Mouse (Mus musculus): ENCODE data around the gene Gm14137. TPM values are rescaled to one million over a fixed set of nuclear protein-coding genes. Genes with fewer than 3 reads are reported as not detected.

Gene Gm14137
- polyA plus RNA-seq, 1 experiment from 2014 or later = 0.32 TPM

DNA sequence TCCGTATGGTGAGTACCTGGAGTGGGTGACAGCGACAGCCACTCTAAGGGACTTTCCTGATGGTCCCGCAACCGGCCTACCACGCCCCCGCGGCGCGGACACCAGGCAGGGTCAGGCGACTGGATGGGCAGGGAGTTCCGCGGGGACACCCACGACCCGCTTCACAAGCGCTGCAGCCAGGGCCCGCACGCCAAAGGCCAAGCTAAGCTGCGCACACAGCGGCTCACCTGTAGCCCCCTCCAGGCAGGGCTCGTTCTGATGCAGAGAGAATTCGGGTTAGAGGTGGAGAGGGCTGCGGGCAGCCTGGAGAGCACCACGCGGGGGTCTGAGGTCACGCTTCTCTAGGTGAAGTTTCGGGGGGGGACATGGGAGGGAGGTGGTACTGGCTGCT is 6.4 kb upstream of the Gm14137 start:
- Histone ChIP-seq H3K36me3 (ENCODE audit: control insufficient read depth, insufficient read depth, low read length) (no peaks in the 10 kb centered on the region), H3K4me3 (ENCODE audit: low read depth, low read length) (peak overlapping the region; percentile 46), H3K4me2 (replicated peaks; ENCODE audit: low read depth, low read length) (peak overlapping the region; percentile 86), H3K27ac (ENCODE audit: low read depth, low read length) (no peak overlapping the region), H3K4me1 (replicated peaks; ENCODE audit: control insufficient read depth, insufficient read depth, low read length) (peaks cover 8% of the 10 kb centered on the region), H3K9ac (ENCODE audit: low read depth, low read length) (peak overlapping the region; percentile 53; the same call in 1 of the 2 replicates), H3K9me3 (ENCODE audit: control insufficient read depth, low read length) (no peaks in the 10 kb centered on the region), H3K27me3 (ENCODE audit: control insufficient read depth, insufficient read depth, low read length) (peaks cover 19% of the 10 kb centered on the region)
- WGBS = 2% methylated on average over 24 of the region's 26 CpGs
- ATAC-seq (ENCODE audit: low FRiP score) (peak; percentile 28), DNase-seq (ENCODE audit: low spot score) (no peak)

DNA sequence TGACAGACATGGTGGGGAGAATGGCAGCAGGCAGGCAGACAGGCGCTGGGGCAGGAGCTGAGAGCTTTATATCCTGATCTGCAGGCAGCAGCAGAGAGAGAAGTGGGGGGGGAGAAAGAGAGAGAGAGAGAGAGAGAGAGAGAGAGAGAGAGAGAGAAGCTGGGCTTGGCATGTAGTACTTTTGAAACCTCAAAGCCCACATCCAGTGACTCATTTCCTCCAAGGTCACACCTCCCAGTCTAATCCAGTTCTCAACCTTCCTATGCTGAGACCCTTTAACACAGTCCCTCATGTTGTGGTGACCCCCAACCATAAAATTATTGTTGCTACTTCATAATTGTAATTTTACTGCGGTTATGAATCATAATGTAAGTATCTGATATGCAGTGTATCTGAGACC is 4.0 kb upstream of the Gm14137 start:
- DNase-seq (ENCODE audit: low spot score) (no peak), ATAC-seq (ENCODE audit: low FRiP score) (no peak)
- WGBS = 81% methylated on average over 2 of the region's 2 CpGs
- Histone ChIP-seq H3K9ac (ENCODE audit: low read depth, low read length) (no peak overlapping the region), H3K27me3 (ENCODE audit: control insufficient read depth, insufficient read depth, low read length) (peaks cover 17% of the 10 kb centered on the region), H3K36me3 (ENCODE audit: control insufficient read depth, insufficient read depth, low read length) (no peaks in the 10 kb centered on the region), H3K4me3 (ENCODE audit: low read depth, low read length) (no peak overlapping the region), H3K27ac (ENCODE audit: low read depth, low read length) (no peak overlapping the region), H3K4me1 (replicated peaks; ENCODE audit: control insufficient read depth, insufficient read depth, low read length) (peaks cover 13% of the 10 kb centered on the region), H3K9me3 (ENCODE audit: control insufficient read depth, low read length) (no peaks in the 10 kb centered on the region), H3K4me2 (replicated peaks; ENCODE audit: low read depth, low read length) (no peak overlapping the region)

- Histone ChIP-seq H3K9ac (ENCODE audit: low read depth, low read length) (no peak overlapping the region), H3K4me1 (replicated peaks; ENCODE audit: control insufficient read depth, insufficient read depth, low read length) (peaks cover 13% of the 10 kb centered on the region), H3K36me3 (ENCODE audit: control insufficient read depth, insufficient read depth, low read length) (no peaks in the 10 kb centered on the region), H3K27me3 (ENCODE audit: control insufficient read depth, insufficient read depth, low read length) (peaks cover 16% of the 10 kb centered on the region), H3K27ac (ENCODE audit: low read depth, low read length) (no peak overlapping the region), H3K4me2 (replicated peaks; ENCODE audit: low read depth, low read length) (no peak overlapping the region), H3K4me3 (ENCODE audit: low read depth, low read length) (no peak overlapping the region), H3K9me3 (ENCODE audit: control insufficient read depth, low read length) (no peaks in the 10 kb centered on the region)
- no peak for ATAC-seq (ENCODE audit: low FRiP score)
- WGBS = 64% methylated on average over 8 of the region's 8 CpGs
- DNase-seq (ENCODE audit: low spot score) = peak; percentile 33
Measured at GRCm38 (mm10) chr2:119171574-119171973, 2.7 kb upstream of the Gm14137 start.

GRCm38 (mm10) chr2:119172446-119172845 is 1.9 kb upstream of the Gm14137 start:
- Histone ChIP-seq H3K9me3 (ENCODE audit: control insufficient read depth, low read length) (no peaks in the 10 kb centered on the region), H3K9ac (ENCODE audit: low read depth, low read length) (peak overlapping the region; percentile 23; the same call in 1 of the 2 replicates), H3K36me3 (ENCODE audit: control insufficient read depth, insufficient read depth, low read length) (no peaks in the 10 kb centered on the region), H3K4me1 (replicated peaks; ENCODE audit: control insufficient read depth, insufficient read depth, low read length) (peaks cover 10% of the 10 kb centered on the region), H3K27ac (ENCODE audit: low read depth, low read length) (no peak overlapping the region), H3K27me3 (ENCODE audit: control insufficient read depth, insufficient read depth, low read length) (peaks cover 8% of the 10 kb centered on the region), H3K4me2 (replicated peaks; ENCODE audit: low read depth, low read length) (no peak overlapping the region), H3K4me3 (ENCODE audit: low read depth, low read length) (no peak overlapping the region)
- WGBS = 91% methylated on average over 7 of the region's 7 CpGs
- no peak for DNase-seq (ENCODE audit: low spot score)
- ATAC-seq (ENCODE audit: low FRiP score) = no peak

DNA sequence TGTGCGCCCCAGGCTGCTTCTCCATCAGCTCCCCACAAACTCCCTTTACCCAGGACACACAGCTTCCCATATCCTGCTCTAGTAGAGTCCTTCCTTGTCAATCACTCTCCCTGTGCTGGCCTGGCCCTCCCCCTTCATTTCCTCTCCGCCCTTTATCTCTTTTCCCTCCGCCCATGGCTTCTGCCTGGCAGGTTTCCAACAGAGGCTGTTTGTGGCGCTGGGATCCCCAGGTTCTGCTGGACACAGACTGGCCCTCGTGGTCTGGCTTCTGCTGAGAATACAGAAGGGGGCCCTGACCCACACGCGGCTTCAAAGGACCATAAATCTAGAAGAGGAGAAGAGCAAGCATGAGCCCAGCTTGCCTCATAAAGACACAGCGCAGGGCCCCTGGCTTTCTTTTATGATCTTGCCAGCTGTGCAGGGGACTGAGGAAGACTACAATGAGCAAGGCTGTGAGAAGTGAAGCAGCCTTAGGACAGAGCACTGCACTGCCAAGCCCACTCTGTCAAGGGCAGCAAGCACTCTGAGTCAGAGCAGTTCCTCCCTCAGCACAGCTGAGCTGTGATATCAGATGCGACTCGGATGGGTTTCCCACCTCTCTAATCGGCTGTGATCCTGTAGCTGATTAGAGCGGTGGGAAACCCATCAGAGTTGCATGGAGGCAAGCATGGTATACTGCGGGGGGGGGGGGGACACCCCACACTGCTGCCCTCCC is 1.3 kb upstream of the Gm14137 start:
- Histone ChIP-seq H3K4me1 (replicated peaks; ENCODE audit: control insufficient read depth, insufficient read depth, low read length) (peaks cover 6% of the 10 kb centered on the region), H3K27me3 (ENCODE audit: control insufficient read depth, insufficient read depth, low read length) (peaks cover 3% of the 10 kb centered on the region), H3K9me3 (ENCODE audit: control insufficient read depth, low read length) (no peaks in the 10 kb centered on the region), H3K36me3 (ENCODE audit: control insufficient read depth, insufficient read depth, low read length) (no peaks in the 10 kb centered on the region), H3K4me3 (ENCODE audit: low read depth, low read length) (no peak overlapping the region), H3K4me2 (replicated peaks; ENCODE audit: low read depth, low read length) (no peak overlapping the region), H3K9ac (ENCODE audit: low read depth, low read length) (peak overlapping the region; percentile 23; the same call in 1 of the 2 replicates), H3K27ac (ENCODE audit: low read depth, low read length) (peak overlapping the region; percentile 39; the same call in 1 of the 2 replicates)
- whole genome bisulfite sequencing = 33% methylated on average over 13 of the region's 13 CpGs
- ATAC-seq (ENCODE audit: low FRiP score) (0 out of 2 replicates have a peak, but pooled peaks have one; percentile 38), DNase-seq (ENCODE audit: low spot score) (peak; percentile 34)

GRCm38 (mm10) chr2:119174866-119175265 is 557 bp downstream of the Gm14137 start:
- Histone ChIP-seq H3K9me3 (ENCODE audit: control insufficient read depth, low read length) (no peaks in the 10 kb centered on the region), H3K9ac (ENCODE audit: low read depth, low read length) (0 out of 2 replicates have a peak overlapping the region, but pooled peaks have one; percentile 11), H3K4me2 (replicated peaks; ENCODE audit: low read depth, low read length) (no peak overlapping the region), H3K27ac (ENCODE audit: low read depth, low read length) (no peak overlapping the region), H3K4me3 (ENCODE audit: low read depth, low read length) (no peak overlapping the region), H3K36me3 (ENCODE audit: control insufficient read depth, insufficient read depth, low read length) (peaks cover 3% of the 10 kb centered on the region; the same call in 1 of the 2 replicates), H3K27me3 (ENCODE audit: control insufficient read depth, insufficient read depth, low read length) (no peaks in the 10 kb centered on the region), H3K4me1 (replicated peaks; ENCODE audit: control insufficient read depth, insufficient read depth, low read length) (peaks cover 5% of the 10 kb centered on the region; the same call in 1 of the 2 replicates)
- WGBS = 57% methylated on average over 14 of the region's 14 CpGs
- ATAC-seq (ENCODE audit: low FRiP score) = no peak
- DNase-seq (ENCODE audit: low spot score) = no peak

DNA sequence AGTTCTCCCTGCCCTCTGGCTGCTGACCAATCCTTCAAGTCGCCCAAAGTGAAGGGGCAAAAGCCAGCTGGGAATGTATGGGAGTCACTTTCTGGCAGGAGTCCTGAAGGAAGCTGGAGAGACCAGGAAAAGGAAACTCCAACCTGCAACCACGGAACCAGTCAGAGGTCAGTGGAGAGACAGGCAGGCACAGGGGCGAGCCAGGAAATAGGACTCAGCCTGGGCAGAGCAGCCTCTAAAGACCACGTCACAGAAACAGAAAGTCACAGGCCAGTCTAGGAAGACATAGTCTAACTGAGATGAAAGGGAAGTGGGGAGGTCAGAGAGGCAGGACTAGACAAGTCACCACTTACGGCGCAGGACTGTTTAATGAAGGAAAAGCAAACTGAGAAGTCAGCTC is 1.3 kb downstream of the Gm14137 start:
- H3K27ac ChIP-seq (ENCODE audit: low read depth, low read length) = no peak overlapping the region
- H3K9ac ChIP-seq (ENCODE audit: low read depth, low read length) = no peak overlapping the region
- H3K27me3 ChIP-seq (ENCODE audit: control insufficient read depth, insufficient read depth, low read length) = no peaks in the 10 kb centered on the region
- ATAC-seq (ENCODE audit: low FRiP score) = no peak
- 68% methylated on average over 6 of the region's 6 CpGs for WGBS
- H3K4me2 ChIP-seq (replicated peaks; ENCODE audit: low read depth, low read length) = no peak overlapping the region
- no peaks in the 10 kb centered on the region for H3K9me3 ChIP-seq (ENCODE audit: control insufficient read depth, low read length)
- no peak for DNase-seq (ENCODE audit: low spot score)
- H3K4me1 ChIP-seq (replicated peaks; ENCODE audit: control insufficient read depth, insufficient read depth, low read length) = peaks cover 5% of the 10 kb centered on the region; the same call in 1 of the 2 replicates
- no peak overlapping the region for H3K4me3 ChIP-seq (ENCODE audit: low read depth, low read length)
- peaks cover 3% of the 10 kb centered on the region; the same call in 1 of the 2 replicates for H3K36me3 ChIP-seq (ENCODE audit: control insufficient read depth, insufficient read depth, low read length)

- 54% methylated on average over 3 of the region's 3 CpGs for WGBS
- no peak for ATAC-seq (ENCODE audit: low FRiP score)
- H3K9ac ChIP-seq (ENCODE audit: low read depth, low read length) = no peak overlapping the region
Measured at GRCm38 (mm10) chr2:119176761-119177160, 2.5 kb downstream of the Gm14137 start.

More at GRCm38 (mm10) chr2:119176761-119177160, 2.5 kb downstream of the Gm14137 start:
- no peak overlapping the region for H3K4me2 ChIP-seq (replicated peaks; ENCODE audit: low read depth, low read length)
- H3K27me3 ChIP-seq (ENCODE audit: control insufficient read depth, insufficient read depth, low read length) = no peaks in the 10 kb centered on the region
- DNase-seq (ENCODE audit: low spot score) = no peak
- H3K4me1 ChIP-seq (replicated peaks; ENCODE audit: control insufficient read depth, insufficient read depth, low read length) = peaks cover 5% of the 10 kb centered on the region; the same call in 1 of the 2 replicates
- peaks cover 3% of the 10 kb centered on the region; the same call in 1 of the 2 replicates for H3K36me3 ChIP-seq (ENCODE audit: control insufficient read depth, insufficient read depth, low read length)
- H3K27ac ChIP-seq (ENCODE audit: low read depth, low read length) = no peak overlapping the region
- no peaks in the 10 kb centered on the region for H3K9me3 ChIP-seq (ENCODE audit: control insufficient read depth, low read length)
- no peak overlapping the region for H3K4me3 ChIP-seq (ENCODE audit: low read depth, low read length)

Measured in hindbrain, embryonic 11.5 days (tissue).